Mouse (Mus musculus): ENCODE data around the gene B3galt6. TPM values are rescaled to one million over a fixed set of nuclear protein-coding genes. Genes with fewer than 3 reads are reported as not detected.
A peak's percentile ranks its signal among the peaks of the same experiment; 100 is the strongest.

B3galt6 gene
- total RNA-seq (2018; cell fraction: chromatin; rRNA removed) = 1 to 10 TPM in 18 of 26 experiments, under 1 TPM in 7, not detected in 1; 0.25 to 5.3 (median 1.6) TPM
- total RNA-seq (2018; cell fraction: cytosol; rRNA removed) = 1 to 10 TPM; 1.7 to 4.6 (median 3.4) TPM
- 1 to 10 TPM in 25 of 26 experiments, under 1 TPM in 1; 0.69 to 8.5 (median 3.4) TPM for total RNA-seq (2018; cell fraction: nucleus; rRNA removed)
- polyA plus RNA-seq (2018) = 1.4 to 6.1 TPM (median 2.9 TPM) in 3 replicates

GRCm38 (mm10) chr4:155992241-155992905 lies at the start of gene B3galt6, which contains the start of gene Sdf4:
Gene B3galt6, minus strand, starts transcription at chr4:155992649.
Gene Sdf4, plus strand, starts transcription at chr4:155992872.
- peak within 1 kb of the TSS; percentile 96 for H3K4me3 ChIP-seq (ENCODE audit: inconsistent target)
- H3K27ac ChIP-seq = peak within 1 kb of the TSS; percentile 84
- peaks cover 14% of the 10 kb centered on the region; the same call in 1 of the 2 replicates for H3K36me3 ChIP-seq (ENCODE audit: inconsistent target)
- WGBS (ENCODE audit: missing documents) = under 1% methylated on average over 76 of the region's 99 CpGs
- H3K79me2 ChIP-seq (ENCODE audit: inconsistent target) = peaks cover 51% of the 10 kb centered on the region

GRCm38 (mm10) chr4:156034901-156035300 lies 42.5 kb upstream of the B3galt6 start:
- Histone ChIP-seq H3K4me3 (ENCODE audit: inconsistent target) (no peak overlapping the region), H3K79me2 (ENCODE audit: inconsistent target) (no peaks in the 10 kb centered on the region), H3K36me3 (ENCODE audit: inconsistent target) (no peaks in the 10 kb centered on the region), H3K27ac (no peak overlapping the region)
- WGBS (ENCODE audit: missing documents) = 15% methylated on average over 25 of the region's 25 CpGs

DNA sequence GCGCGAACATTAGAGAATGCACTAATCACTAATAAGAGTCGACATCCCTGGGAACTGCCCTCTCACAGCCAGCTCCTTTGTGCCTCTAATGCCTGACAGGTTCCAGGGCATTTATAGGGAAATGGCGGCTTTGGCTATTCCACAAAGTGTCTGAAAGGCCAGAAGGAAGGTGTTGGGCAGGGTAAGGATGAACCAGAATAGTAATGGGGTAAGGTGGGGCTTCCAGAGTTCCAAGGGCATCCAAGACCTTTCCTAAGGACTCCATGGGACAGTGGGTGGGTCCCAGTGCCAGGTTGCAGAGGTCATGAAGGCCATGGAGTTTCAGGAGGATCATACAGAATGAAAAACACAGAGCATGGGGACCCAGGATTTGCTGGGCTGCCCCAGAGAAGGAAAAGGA lies 41.9 kb upstream of the B3galt6 start:
- H3K4me3 ChIP-seq (ENCODE audit: inconsistent target) = no peak overlapping the region
- 86% methylated on average over 4 of the region's 4 CpGs for WGBS (ENCODE audit: missing documents)
- no peaks in the 10 kb centered on the region for H3K79me2 ChIP-seq (ENCODE audit: inconsistent target)
- H3K36me3 ChIP-seq (ENCODE audit: inconsistent target) = no peaks in the 10 kb centered on the region
- H3K27ac ChIP-seq = no peak overlapping the region

- Histone ChIP-seq H3K27ac (no peak overlapping the region), H3K4me3 (ENCODE audit: inconsistent target) (no peak overlapping the region), H3K79me2 (ENCODE audit: inconsistent target) (no peaks in the 10 kb centered on the region), H3K36me3 (ENCODE audit: inconsistent target) (no peaks in the 10 kb centered on the region)
- 34% methylated on average over 6 of the region's 6 CpGs for WGBS (ENCODE audit: missing documents)
Observed at GRCm38 (mm10) chr4:156033476-156034119, 41.1 kb upstream of the B3galt6 start.

- 37% methylated on average over 4 of the region's 4 CpGs for WGBS (ENCODE audit: missing documents)
- H3K36me3 ChIP-seq (ENCODE audit: inconsistent target) = no peaks in the 10 kb centered on the region
- H3K79me2 ChIP-seq (ENCODE audit: inconsistent target) = no peaks in the 10 kb centered on the region
- no peak overlapping the region for H3K4me3 ChIP-seq (ENCODE audit: inconsistent target)
- H3K27ac ChIP-seq = peak overlapping the region; percentile 64
Observed at GRCm38 (mm10) chr4:156032856-156033255, 40.4 kb upstream of the B3galt6 start.

GRCm38 (mm10) chr4:156031593-156032391 lies 39.3 kb upstream of the B3galt6 start:
- 11% methylated on average over 22 of the region's 24 CpGs for whole genome bisulfite sequencing (ENCODE audit: missing documents)
- Histone ChIP-seq H3K36me3 (ENCODE audit: inconsistent target) (no peaks in the 10 kb centered on the region), H3K79me2 (ENCODE audit: inconsistent target) (no peaks in the 10 kb centered on the region), H3K27ac (peak overlapping the region; percentile 64), H3K4me3 (ENCODE audit: inconsistent target) (peak overlapping the region; percentile 24)

DNA sequence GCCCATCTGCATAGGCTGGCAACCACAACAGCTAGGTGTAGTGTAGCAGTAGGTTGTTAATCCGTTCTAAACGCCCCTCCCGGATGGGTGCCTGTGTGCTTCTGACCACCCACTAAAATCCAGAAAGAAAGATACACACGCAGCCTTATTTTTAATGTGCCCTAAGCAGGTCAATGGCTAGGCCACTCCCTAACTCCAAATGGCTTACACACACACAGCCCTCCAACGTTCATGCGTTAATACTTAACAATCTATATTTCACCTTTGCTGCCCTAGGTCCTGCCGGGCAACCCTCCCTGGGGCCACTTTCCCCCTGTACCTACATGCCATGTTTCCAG lies 38.8 kb upstream of the B3galt6 start:
- 55% methylated on average over 7 of the region's 7 CpGs for WGBS (ENCODE audit: missing documents)
- no peaks in the 10 kb centered on the region for H3K36me3 ChIP-seq (ENCODE audit: inconsistent target)
- H3K4me3 ChIP-seq (ENCODE audit: inconsistent target) = peak overlapping the region; percentile 24
- peak overlapping the region; percentile 64 for H3K27ac ChIP-seq
- no peaks in the 10 kb centered on the region for H3K79me2 ChIP-seq (ENCODE audit: inconsistent target)

GRCm38 (mm10) chr4:156030651-156031118 lies 38.2 kb upstream of the B3galt6 start:
- 89% methylated on average over 8 of the region's 9 CpGs for whole genome bisulfite sequencing (ENCODE audit: missing documents)
- 0 out of 2 replicates have a peak overlapping the region, but pooled peaks have one; percentile 24 for H3K4me3 ChIP-seq (ENCODE audit: inconsistent target)
- no peak overlapping the region for H3K27ac ChIP-seq
- H3K36me3 ChIP-seq (ENCODE audit: inconsistent target) = no peaks in the 10 kb centered on the region
- no peaks in the 10 kb centered on the region for H3K79me2 ChIP-seq (ENCODE audit: inconsistent target)

DNA sequence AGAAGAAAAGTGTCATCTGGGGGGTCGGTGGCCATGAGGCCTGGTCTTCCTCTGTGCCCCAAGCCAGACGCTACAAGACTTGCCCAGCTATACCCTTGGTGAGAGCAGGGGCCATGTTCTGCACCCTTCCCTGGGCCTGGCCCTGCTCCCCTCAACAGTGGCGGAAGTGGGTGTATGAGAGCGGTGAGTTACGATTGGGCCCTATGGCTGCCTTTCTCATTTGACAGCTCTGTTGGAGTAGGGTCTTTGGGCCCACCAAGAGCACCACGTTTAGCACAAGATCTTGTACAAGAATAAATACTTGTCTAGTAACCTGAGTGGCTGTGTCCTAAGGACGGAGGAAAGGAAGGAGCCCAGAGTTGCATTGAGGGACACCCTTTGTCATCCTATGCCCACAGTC lies 36.1 kb upstream of the B3galt6 start:
- Histone ChIP-seq H3K79me2 (ENCODE audit: inconsistent target) (no peaks in the 10 kb centered on the region), H3K27ac (no peak overlapping the region), H3K36me3 (ENCODE audit: inconsistent target) (no peaks in the 10 kb centered on the region), H3K4me3 (ENCODE audit: inconsistent target) (no peak overlapping the region)
- WGBS (ENCODE audit: missing documents) = 95% methylated on average over 7 of the region's 7 CpGs

GRCm38 (mm10) chr4:156026013-156026412 lies 33.6 kb upstream of the B3galt6 start, which contains the start of gene Tnfrsf18:
Gene Tnfrsf18, plus strand, starts transcription at chr4:156026164.
- H3K79me2 ChIP-seq (ENCODE audit: inconsistent target) = no peaks in the 10 kb centered on the region
- no peak within 1 kb of the TSS for H3K4me3 ChIP-seq (ENCODE audit: inconsistent target)
- no peaks in the 10 kb centered on the region for H3K36me3 ChIP-seq (ENCODE audit: inconsistent target)
- no peak within 1 kb of the TSS for H3K27ac ChIP-seq
- WGBS (ENCODE audit: missing documents) = 10% methylated on average over 4 of the region's 4 CpGs

DNA sequence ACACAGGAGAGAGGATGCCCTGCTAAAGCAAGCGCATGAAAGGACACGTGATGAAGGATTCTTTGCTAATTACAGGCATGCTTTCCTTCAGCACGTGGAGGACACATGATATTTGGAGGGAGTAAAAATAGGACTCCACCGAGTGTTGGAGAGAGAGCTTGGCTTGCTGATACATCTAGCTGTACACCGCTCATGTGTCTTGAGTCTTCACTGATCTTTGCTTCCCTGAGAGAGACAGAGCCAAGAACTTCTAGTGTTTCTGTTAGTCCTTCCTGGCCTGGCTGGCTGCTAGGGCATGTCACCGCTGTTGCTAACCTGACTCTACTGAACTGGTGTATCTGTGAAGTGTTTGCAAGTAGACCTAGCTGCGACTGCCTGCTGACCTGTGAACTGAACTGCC lies 31.7 kb upstream of the B3galt6 start:
- H3K36me3 ChIP-seq (ENCODE audit: inconsistent target) = no peaks in the 10 kb centered on the region
- WGBS (ENCODE audit: missing documents) = 93% methylated on average over 7 of the region's 7 CpGs
- no peaks in the 10 kb centered on the region for H3K79me2 ChIP-seq (ENCODE audit: inconsistent target)
- H3K27ac ChIP-seq = no peak overlapping the region
- no peak overlapping the region for H3K4me3 ChIP-seq (ENCODE audit: inconsistent target)

- H3K79me2 ChIP-seq (ENCODE audit: inconsistent target) = no peaks in the 10 kb centered on the region
- H3K36me3 ChIP-seq (ENCODE audit: inconsistent target) = no peaks in the 10 kb centered on the region
- WGBS (ENCODE audit: missing documents) = 95% methylated on average over 9 of the region's 9 CpGs
- H3K27ac ChIP-seq = no peak overlapping the region
- H3K4me3 ChIP-seq (ENCODE audit: inconsistent target) = no peak overlapping the region
Observed at GRCm38 (mm10) chr4:156023520-156023919, 31.1 kb upstream of the B3galt6 start.

DNA sequence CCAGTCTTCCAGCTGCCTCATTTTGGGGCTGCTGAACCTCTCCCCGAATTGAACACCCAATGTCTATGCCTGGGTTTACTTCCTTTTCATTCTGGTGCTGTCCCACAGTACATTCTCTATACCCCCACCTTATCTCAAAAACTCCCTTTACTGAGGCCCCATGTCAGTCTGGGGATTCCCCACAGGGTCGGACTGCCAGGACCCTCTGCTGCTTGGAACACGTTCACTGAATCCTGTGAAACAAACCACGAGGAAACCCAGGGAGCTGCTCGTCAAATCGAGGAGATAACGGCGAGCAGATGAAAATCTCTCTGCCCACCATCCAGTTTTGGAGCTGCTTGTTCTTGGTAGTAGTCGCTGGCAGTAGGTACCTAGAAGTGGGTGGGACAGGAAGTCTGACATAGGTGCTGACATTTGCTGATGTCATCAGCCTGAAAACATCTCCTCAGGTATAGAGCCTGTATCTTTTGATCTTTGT lies 29.5 kb upstream of the B3galt6 start:
- no peaks in the 10 kb centered on the region for H3K79me2 ChIP-seq (ENCODE audit: inconsistent target)
- no peak overlapping the region for H3K4me3 ChIP-seq (ENCODE audit: inconsistent target)
- H3K27ac ChIP-seq = no peak overlapping the region
- no peaks in the 10 kb centered on the region for H3K36me3 ChIP-seq (ENCODE audit: inconsistent target)
- 46% methylated on average over 9 of the region's 9 CpGs for WGBS (ENCODE audit: missing documents)

DNA sequence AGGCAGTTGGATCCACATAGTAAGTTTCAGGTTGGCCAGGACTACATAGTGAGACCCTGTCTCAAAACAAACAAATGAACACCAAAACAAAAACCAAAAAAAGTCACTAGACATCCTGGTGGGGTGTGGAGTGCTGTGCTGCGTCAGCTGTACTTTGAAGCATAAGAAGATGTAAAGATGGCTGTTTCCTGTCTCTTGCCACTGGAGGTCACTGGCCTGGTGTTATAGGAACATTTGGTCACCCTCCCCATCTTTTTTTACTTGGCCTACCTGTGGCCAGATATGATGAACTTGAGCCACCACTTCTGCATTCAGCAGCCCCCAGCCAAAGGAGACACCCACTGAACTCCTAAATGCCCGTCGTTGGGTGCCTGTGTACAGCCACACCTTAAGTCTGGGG lies 28.9 kb upstream of the B3galt6 start:
- 88% methylated on average over 3 of the region's 3 CpGs for WGBS (ENCODE audit: missing documents)
- H3K36me3 ChIP-seq (ENCODE audit: inconsistent target) = 0 out of 2 replicates have a peak, but pooled peaks cover under 1% of the 10 kb centered on the region
- H3K79me2 ChIP-seq (ENCODE audit: inconsistent target) = no peaks in the 10 kb centered on the region
- H3K27ac ChIP-seq = no peak overlapping the region
- H3K4me3 ChIP-seq (ENCODE audit: inconsistent target) = no peak overlapping the region

Measured in macrophage (primary cell).